Mouse (Mus musculus): ENCODE measurements around the gene Gatm.
A peak's percentile ranks its signal among the peaks of the same experiment; 100 is the strongest.

Gene Gatm

GRCm38 (mm10) chr2:122610746-122611653 is at the start of gene Gatm:
Gatm (minus strand) TSS chr2:122611303.
- DNase-seq (ENCODE audit: low read depth in 1 of 2, low spot score in 2 of 2) = peak; percentile 29 to 40

DNA sequence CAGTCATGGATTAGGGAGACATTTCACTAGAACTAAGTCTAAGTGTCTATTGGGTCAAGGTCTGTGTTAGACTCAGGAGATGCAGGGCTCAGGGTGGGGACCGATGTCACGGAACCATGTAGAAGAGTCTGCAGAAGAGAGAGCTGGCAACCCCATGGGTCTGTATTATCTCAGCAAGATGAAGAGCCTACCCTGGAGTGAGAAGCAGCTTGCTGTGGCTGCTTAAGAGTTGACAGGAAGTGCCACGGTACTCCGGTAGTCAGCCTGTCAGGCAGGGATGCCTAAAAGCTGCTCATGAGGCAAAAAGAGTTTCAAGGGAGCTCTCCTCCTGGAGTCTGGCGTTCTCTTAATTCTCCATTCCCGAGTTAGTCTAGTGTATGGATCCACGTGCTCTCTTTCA is 48.7 kb upstream of the Gatm start:
- DNase-seq (ENCODE audit: low read depth in 1 of 2, low spot score in 2 of 2) = no peak

DNA sequence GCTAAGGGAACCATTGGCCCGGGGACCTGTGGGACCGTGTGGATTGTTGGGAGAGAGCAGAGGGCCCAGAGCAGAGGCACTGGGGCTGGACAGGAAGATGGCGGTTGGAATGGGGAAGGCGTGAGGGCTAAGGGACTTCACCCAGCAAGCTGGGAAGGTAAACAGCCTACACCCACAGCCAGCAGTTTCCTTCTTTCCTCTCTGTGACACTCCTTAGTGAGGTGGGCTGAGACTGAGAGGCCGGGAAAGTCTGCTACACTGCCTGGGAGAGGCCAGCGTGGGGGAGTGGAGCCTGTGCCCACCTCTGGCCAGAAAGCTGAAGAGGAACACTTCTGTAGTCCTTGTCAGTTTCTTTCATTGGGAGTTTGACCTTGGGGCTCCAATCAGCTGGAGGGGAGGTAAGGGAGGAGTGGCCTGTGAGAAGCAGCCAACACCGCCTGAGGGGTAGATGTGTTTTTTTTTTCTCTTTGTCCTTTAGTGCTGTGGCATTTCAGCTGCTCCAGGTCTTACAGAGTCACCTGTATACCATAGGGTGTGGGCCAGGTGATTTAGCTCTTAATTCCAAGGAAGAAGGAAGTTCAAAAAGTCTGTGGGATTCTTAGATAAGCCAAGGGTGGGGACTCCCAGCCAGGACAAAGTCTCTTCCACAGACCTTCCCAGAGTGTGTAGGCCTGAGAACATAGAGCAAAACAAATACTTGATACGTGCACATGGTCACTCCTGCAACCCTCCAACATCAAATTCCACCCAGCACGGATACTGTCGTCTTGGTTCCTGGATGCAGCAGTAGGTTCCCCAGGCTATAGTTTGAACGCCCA is 46.8 kb upstream of the Gatm start:
- DNase-seq (ENCODE audit: low read depth in 1 of 2, low spot score in 2 of 2) = no peak

- no peak for DNase-seq (ENCODE audit: low read depth in 1 of 2, low spot score in 2 of 2)
These were observed 45.7 kb upstream of the Gatm start for GRCm38 (mm10) chr2:122656767-122657166.

DNA sequence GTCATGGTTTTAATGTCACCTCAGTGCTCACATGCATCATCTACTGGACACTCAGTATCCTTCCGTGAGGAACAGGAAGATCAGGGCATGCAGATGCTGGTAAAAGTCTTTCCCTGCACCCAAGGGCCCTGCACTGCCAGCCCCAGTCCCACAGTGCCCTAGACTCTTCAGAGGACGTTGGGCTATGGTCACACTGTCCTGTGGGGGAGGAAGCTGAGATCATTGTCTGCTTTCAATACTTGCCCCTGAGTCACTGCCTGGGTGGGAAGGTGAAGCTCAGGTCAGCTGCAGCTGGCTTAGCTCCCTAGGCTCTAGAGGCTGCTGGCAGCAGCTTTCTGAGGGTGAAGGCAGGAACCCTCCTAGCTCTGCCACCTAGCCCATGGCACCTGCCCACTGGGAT is 44.9 kb upstream of the Gatm start:
- no peak for DNase-seq (ENCODE audit: low read depth in 1 of 2, low spot score in 2 of 2)

- peak; percentile 10 to 35 for DNase-seq (ENCODE audit: low read depth in 1 of 2, low spot score in 2 of 2)
These were observed 41.3 kb upstream of the Gatm start for GRCm38 (mm10) chr2:122652096-122653084.

DNA sequence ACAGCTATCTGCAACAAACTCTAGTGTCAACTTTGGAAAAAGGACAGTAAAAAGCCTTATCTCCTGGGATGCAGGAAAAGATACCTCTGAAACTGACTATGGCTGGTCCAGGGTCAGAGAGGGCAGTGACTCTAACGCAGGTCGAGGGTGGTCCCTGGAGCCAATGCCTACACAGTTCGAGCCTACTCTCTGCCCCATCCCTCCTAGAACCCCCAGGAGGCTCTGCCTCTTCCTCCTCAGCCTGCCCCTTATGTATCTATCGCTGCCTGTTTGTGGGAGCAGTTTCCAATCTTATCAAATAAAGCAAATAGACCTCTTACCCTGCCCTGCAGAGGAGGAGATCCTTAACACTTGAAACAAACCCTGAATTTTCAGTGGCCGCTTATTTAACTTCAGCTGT is 27.6 kb upstream of the Gatm start:
- DNase-seq (ENCODE audit: low read depth in 1 of 2, low spot score in 2 of 2) = no peak

- DNase-seq (ENCODE audit: low read depth in 1 of 2, low spot score in 2 of 2) = no peak
These were observed 26.9 kb upstream of the Gatm start for GRCm38 (mm10) chr2:122638029-122638428.

DNA sequence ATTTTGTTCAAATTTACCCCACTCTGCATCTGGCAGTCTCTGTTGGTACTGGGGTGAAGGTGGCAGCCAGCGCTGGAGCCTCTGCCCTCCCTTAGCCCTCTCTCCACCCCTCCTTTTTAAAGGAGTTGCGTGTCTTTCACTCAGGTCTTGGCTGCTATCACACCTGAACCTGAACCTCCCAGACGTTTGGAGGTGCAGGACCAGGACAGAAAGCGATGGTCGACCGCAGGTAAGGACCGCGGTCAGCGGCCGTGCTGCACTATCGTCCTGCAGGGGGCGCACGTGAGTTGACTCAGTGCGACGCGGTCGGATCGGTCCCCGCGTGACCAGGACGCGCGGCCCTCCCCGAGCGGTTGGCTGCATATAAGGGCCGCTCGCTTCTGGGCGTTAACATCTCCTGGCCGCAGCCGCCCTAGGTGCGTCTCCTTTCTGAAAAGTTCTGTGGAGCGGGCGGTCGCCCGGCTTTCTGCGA is 26.5 kb upstream of the Gatm start:
- peak; percentile 27 to 55 for DNase-seq (ENCODE audit: low read depth in 1 of 2, low spot score in 2 of 2)

DNA sequence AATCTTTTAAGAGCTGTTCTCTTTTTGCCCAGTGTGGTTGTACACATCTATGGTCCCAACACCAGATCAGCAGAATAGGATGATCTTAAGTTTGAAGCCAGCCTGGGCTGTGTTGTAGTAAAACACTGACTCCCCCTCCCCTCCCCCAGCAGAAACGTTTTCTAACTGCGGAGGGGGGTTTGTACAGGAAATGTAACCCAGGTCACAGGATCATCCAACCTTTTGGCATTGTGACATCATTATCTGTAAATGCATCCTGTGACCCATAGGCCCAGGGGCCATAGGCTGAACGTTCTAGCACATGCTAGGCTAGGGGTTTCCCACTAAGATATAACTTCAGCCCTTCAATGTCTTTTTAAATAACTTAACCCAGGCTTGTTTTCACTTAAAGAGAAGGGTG is 25.6 kb upstream of the Gatm start, which contains the start of gene AA467197:
TSS of gene AA467197 (plus strand) at position 301 of the 400 bp plus-strand sequence.
- DNase-seq (ENCODE audit: low read depth in 1 of 2, low spot score in 2 of 2) = no peak

GRCm38 (mm10) chr2:122631226-122631801 is 20.2 kb upstream of the Gatm start:
- peak in 1 of 2 experiments; percentile 10 for DNase-seq (ENCODE audit: low read depth in 1 of 2, low spot score in 2 of 2)

GRCm38 (mm10) chr2:122630465-122631225 is 19.5 kb upstream of the Gatm start:
- DNase-seq (ENCODE audit: low read depth in 1 of 2, low spot score in 2 of 2) = peak; percentile 57 to 75

GRCm38 (mm10) chr2:122629871-122630270 is 18.8 kb upstream of the Gatm start:
- no peak for DNase-seq (ENCODE audit: low read depth in 1 of 2, low spot score in 2 of 2)

DNA sequence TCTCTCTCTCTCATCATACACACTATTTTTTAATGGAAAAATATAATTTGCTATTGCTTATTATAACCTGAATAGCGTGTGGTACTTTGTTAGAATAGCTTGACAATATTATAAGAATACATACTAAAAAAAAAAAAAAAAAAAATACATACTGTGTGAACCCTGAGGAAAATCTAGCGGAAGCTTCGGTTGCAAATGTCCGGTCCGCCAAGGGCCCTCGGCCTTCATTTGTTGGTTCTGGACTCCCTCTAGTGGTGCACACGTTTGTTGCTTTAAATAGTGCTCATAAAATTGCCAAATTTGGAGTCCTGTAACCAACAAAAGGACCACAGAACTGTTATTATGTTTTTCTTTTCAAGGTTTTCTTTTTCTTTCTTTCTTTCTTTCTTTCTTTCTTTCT is 17.9 kb upstream of the Gatm start:
- peak; percentile 42 to 58 for DNase-seq (ENCODE audit: low read depth in 1 of 2, low spot score in 2 of 2)

GRCm38 (mm10) chr2:122625930-122626329 is 14.8 kb upstream of the Gatm start:
- DNase-seq (ENCODE audit: low read depth in 1 of 2, low spot score in 2 of 2) = no peak

DNA sequence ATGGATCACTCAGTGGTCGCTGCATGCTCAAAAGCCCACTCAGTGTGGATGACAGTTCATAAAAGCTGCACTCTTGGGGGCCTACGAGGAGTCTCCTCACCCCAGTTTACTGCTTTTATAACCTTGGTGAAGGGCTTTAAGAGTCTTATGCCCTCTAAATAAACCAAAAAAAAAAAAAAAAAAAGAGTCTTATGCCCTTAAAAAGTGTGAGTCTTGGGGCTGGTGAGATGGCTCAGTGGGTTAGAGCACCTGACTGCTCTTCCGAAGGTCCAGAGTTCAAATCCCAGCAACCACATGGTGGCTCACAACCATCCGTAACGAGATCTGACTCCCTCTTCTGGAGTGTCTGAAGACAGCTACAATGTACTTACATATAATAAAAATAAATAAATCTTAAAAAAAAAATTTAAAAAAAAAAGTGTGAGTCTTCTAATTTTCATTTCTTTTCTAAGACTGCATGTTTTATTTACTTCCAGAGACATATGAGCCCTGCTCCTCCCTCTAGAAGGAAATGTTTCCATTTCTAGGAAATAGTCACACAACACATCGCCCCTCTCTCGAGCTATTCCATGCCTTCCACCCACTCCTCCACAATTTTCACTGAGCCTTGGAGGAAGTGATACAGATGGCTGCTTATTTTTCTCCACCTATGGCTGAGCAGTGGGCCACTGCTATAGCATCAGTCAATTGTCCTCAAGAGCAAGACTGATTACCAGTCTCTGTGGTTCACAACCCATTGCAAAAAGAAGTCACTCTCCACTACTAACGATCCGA is 10.4 kb upstream of the Gatm start:
- DNase-seq (ENCODE audit: low read depth in 1 of 2, low spot score in 2 of 2) = no peak

DNA sequence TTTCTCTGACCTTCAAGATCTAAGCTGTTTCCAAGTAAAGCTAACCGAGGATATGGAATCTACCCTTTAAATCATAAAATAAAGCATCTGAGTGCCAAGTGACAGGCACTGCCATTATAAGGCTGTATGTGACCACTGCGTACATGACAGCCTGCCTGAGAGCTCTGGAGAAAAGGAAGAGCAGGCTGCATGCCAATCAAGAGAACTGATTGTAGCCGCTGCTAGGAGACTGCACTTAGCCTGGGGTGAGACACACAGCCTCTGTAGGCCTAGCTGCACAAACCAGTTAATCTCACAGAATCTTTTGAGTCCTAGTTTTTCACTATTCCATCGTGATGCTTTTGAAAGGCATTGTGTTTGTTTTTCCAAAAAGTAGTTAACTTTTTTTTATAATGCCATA is 7.6 kb upstream of the Gatm start:
- no peak for DNase-seq (ENCODE audit: low read depth in 1 of 2, low spot score in 2 of 2)

DNA sequence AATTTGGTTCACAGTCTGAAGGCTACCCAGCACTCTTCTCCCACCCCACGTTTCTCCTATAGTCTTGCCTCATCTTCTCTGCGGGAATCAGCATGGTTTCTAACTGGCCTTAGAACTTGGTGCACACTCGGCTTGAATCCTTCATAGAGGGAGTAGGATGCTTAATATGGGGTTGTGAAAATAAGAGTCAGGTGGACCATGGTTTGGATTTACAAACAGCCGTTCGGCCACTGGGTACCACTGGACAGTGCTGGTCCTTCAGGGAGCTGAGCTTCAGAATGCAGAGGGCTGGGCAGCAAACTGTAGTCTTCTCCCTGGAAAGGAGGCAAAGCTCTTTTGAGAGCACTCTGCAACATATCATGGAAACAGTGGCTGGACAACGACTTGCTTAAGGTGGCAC is 6.7 kb upstream of the Gatm start:
- no peak for DNase-seq (ENCODE audit: low read depth in 1 of 2, low spot score in 2 of 2)

- DNase-seq (ENCODE audit: low read depth in 1 of 2, low spot score in 2 of 2) = no peak
These were observed 5.1 kb upstream of the Gatm start for GRCm38 (mm10) chr2:122616237-122616636.

Measured in monocyte, adult 2 months (primary cell).